Mouse (Mus musculus): Measurements from ENCODE around the gene Hs3st5.

GRCm38 (mm10) chr10:36773595-36773994 lies 267.0 kb downstream of the Hs3st5 start:
- TF ChIP-seq CTCF (IDR thresholded peaks at IDR 0.05; ENCODE audit: low read depth) (no peak), EP300 (IDR thresholded peaks at IDR 0.05; ENCODE audit: low read depth) (no peak)

All from liver, embryonic 14.5 days (tissue).